Mouse (Mus musculus) CD4-positive helper T cell, adult 2 months (primary cell): ENCODE measurements at regions not wholly inside any gene's neighbourhood (a gene's known extent, or its start where the extent isn't known, plus 50 kb on each side); places are given as distances from the start of the nearest gene placed in this dataset.

Experiments used
- DNase-seq: peaks from one replicate; pipeline ENCODE4 v3.0.0-alpha.2; 2012; ENCODE audit warnings: low read depth, missing footprints, low spot score

GRCm38 (mm10) chr11:111568041-111568440 lies 502.1 kb downstream of the Kcnj2 start:
- DNase-seq = no peak

DNA sequence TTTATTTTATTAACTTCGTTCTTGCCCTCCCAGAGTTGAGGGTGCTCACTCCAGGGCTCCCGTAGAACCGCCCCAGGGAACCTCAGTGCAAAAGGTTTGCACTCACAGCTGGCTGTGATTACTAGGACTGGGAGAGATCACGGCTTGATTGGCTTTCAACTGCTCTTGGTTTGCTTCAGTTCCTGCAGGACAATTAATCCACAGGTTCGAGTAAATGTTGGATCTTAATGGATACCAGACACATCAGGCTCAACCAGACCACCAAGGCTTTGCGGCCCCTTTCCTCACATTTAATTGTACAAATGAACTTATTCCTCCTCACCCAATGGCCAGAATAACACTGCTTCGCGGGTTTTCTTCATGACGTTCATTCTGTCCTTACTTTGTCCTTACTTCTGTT lies 502.9 kb downstream of the Kcnj2 start:
- no peak for DNase-seq

- DNase-seq = no peak
Measured at GRCm38 (mm10) chr11:111577883-111578282, 511.9 kb downstream of the Kcnj2 start.

- DNase-seq = no peak
Measured at GRCm38 (mm10) chr11:111582980-111583379, 517.0 kb downstream of the Kcnj2 start.

GRCm38 (mm10) chr11:111583606-111584005 lies 517.6 kb downstream of the Kcnj2 start:
- DNase-seq = no peak

GRCm38 (mm10) chr11:111599456-111599855 lies 533.5 kb downstream of the Kcnj2 start:
- no peak for DNase-seq

DNA sequence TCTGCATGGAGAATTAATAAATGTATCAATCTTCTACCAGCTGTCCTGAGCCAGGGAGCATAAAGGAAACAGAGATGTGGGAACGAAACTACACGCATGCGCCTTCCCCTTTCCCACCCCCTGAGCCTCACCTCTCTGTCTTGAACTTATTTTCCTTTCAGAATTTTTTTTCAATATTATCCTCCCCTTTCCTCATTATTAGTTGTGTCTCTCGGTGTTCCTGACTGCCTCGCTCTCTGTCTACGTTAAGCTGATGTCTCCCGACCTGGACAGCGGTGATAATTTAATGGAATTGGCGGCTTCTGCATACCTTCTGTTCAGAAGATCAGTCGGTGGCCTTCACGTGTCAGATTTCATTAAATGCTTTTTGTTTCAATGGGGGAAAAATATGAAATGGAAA lies 539.2 kb downstream of the Kcnj2 start:
- no peak for DNase-seq

DNA sequence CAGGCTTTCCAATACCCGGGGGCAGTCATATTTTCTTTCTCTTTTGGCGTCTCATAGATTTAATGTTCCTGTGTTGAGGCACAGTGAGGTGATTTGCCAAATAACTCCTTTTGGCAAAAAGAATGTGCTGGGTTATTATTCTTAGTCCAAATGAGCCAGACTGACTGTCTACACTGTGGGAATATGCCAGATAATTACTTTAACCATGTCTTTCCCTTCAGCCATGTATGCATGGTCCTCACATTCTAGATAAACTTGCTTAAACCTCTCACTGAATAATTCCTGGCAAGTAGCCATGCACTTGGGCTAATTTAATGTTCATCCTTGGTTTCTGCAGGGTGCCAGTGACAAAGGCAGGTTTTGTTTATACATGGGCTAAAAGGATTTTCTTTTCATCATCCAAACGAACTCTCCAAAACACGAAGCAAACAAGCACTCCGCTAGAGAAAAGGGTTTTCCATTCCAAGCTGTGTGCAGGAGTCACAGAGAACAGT lies 544.6 kb downstream of the Kcnj2 start:
- DNase-seq = no peak

DNA sequence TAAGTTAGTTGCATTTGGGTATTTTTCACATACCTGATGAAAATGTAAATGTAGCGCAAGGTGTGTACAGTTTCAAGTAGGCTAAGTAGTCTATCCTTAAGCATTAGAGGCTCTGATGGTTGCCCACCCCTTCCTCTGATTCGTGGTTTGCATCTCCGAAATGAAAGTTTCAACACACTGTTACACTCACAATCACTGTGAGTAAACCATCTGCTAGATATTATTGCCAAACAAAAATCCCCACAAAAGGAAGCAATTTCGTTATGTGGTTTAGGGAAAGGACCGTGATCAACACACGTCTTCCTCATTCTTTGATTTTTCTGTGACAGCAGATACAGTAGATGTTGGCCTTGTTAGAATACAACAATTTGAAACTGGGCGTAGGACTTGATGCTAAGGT lies 577.6 kb downstream of the Kcnj2 start:
- DNase-seq = no peak

GRCm38 (mm10) chr11:111652882-111653281 lies 586.9 kb downstream of the Kcnj2 start:
- DNase-seq = no peak

DNA sequence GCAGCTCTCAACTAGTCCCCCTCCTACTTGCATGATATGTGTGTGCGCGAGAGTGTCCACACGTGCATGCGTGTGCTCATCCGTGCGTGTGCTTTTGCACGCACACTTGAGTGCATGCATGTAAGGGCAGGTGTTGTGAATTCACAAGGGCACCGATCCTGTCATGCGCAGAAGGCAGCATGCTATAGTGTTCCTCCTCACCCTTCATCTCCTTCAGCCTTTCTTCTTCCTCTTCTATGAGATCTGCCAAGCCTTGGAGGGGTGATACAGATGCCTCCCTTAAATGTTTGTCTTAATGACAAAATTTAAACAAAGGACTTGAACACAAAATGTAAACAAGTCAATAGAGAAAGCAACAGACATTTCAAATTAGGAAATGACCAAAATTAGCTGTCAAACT lies 591.8 kb downstream of the Kcnj2 start:
- DNase-seq = no peak

- no peak for DNase-seq
Measured at GRCm38 (mm10) chr11:111658362-111659309, 592.7 kb downstream of the Kcnj2 start.

DNA sequence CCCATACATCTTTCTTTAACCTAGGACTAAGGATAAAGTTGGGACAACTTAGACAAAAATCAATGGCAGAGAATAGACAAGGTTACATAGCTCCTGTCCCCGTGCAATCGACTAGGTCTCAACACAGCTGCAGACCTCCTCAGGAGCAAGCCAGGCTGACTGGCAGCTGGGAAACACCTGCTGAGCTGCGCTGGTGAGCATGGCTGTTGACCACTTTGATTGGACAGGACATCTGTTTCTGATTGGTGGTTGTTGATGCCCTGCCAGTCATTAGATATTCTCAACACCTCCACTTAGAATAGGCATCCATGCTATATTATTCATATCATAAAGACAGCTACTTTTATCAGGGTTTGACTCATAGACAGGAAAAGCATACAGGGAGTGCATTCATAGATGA lies 597.3 kb downstream of the Kcnj2 start:
- no peak for DNase-seq

DNA sequence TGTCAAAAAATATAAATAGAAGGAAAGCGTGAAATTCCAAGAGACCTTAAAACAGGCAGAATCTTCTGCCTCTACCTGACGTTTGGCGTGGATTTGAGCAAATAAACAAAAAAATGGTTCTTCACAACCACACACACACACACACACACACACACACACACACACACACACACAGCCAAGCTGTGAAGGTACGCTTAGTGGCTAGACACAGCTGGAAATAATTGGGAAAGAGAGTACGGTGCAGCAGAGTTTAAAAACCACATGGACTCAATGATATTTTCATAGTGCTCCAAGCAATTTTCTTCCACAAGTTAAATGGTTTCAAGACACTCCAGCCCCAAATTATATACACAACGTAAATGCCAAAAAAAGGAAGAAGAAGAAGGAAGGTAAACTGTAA lies 600.4 kb downstream of the Kcnj2 start:
- no peak for DNase-seq

DNA sequence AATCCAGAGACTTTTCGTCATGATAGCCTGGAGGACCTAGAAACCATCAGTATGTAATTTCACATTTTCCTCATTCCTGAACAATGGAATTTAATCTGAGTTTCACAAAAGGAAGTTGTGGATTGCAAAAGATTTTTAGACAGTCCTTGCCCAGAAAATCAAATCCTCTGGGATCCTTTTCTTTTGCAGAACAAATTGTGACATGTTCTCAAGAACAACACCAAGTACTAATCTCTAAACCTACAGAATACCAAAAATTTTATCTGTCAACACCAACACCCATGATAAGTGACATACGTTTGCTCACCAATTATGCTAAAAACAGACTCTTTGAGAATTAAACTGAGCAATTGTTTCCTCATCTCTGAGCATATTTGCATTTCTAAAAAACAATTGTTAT lies 605.9 kb downstream of the Kcnj2 start:
- no peak for DNase-seq

GRCm38 (mm10) chr11:111675673-111676072 lies 609.7 kb downstream of the Kcnj2 start:
- no peak for DNase-seq

GRCm38 (mm10) chr11:111682341-111682740 lies 616.4 kb downstream of the Kcnj2 start:
- DNase-seq = no peak

GRCm38 (mm10) chr11:111683909-111684308 lies 617.9 kb downstream of the Kcnj2 start:
- no peak for DNase-seq

- peak; percentile 6 for DNase-seq
Measured at GRCm38 (mm10) chr11:111687769-111688168, 621.8 kb downstream of the Kcnj2 start.

- DNase-seq = no peak
Measured at GRCm38 (mm10) chr11:111688186-111688860, 622.4 kb downstream of the Kcnj2 start.

GRCm38 (mm10) chr11:111689899-111690298 lies 623.9 kb downstream of the Kcnj2 start:
- DNase-seq = no peak

DNA sequence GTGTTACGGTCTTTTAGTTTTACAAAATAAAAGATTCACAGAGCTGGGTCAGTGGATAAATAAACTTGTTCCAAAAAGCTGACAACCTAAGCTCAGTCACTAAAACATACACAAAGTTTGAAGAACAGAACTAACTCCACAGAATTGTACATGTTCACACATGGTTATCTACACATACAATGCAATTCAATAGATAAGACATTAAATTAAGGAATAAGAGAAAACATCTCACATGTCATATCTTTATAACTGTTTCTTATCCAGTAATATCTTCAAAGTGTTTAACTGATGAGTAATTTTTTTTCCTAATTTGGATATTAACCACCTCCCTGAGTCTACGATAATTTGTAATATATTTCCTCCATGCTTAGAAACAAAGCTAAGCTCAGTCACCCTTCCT lies 625.5 kb downstream of the Kcnj2 start:
- DNase-seq = no peak

DNA sequence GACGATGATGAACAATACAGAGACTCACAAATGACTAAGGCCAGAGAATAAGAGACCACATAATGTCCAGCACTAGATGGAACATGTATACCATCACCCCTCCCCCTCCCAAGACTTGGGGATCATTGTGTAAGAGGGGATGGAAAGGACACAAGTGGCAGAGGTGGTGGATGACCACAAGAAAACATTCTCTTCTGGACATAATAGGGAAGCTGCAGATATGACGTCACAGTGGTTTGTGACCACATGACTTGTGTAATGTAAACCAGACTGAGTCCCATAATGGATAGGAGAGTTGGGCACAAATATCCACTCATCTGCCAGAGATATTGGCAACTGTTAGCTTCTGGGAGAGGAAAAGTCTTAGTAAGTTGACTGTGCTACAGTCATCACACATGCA lies 630.7 kb downstream of the Kcnj2 start:
- DNase-seq = no peak
